Mouse (Mus musculus) megakaryocyte, embryonic 14.5 days (primary cell): Measurements from ENCODE around the gene Btnl1.

Source experiments
- FLI1 ChIP-seq: IDR thresholded peaks from 2 replicates; pipeline ENCODE4 v1.6.1; 2012; ENCODE audit warnings: low read length, inconsistent platforms, mixed read lengths
- GATA1 ChIP-seq: IDR thresholded peaks from 3 replicates; pipeline ENCODE4 v1.6.1; 2012; ENCODE audit warnings: mixed read lengths, low read length, inconsistent platforms, borderline replicate concordance

DNA sequence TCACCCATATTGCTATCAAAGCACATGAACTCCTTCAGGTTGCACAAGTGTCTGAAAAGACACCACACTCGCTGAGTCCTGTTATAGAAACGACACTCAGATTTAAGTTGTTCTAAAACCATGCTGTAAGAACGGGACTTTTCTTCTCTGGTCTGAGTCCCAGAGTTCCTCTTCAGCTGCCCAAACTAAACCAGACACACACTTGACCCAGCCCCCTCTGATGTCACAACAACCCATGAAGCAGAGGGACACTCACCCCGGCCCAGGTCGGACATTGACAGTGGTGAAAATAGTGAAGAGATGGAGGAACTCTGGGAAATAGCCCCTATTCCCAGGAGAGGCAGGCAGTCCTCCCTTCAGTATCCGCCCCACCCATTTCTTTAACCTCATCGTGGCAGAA lies 14.6 kb downstream of the Btnl1 start:
- TF ChIP-seq GATA1 (no peak), FLI1 (no peak)
